ENCODE assay signal across 8 mouse cellular contexts in the genomic region with DNA sequence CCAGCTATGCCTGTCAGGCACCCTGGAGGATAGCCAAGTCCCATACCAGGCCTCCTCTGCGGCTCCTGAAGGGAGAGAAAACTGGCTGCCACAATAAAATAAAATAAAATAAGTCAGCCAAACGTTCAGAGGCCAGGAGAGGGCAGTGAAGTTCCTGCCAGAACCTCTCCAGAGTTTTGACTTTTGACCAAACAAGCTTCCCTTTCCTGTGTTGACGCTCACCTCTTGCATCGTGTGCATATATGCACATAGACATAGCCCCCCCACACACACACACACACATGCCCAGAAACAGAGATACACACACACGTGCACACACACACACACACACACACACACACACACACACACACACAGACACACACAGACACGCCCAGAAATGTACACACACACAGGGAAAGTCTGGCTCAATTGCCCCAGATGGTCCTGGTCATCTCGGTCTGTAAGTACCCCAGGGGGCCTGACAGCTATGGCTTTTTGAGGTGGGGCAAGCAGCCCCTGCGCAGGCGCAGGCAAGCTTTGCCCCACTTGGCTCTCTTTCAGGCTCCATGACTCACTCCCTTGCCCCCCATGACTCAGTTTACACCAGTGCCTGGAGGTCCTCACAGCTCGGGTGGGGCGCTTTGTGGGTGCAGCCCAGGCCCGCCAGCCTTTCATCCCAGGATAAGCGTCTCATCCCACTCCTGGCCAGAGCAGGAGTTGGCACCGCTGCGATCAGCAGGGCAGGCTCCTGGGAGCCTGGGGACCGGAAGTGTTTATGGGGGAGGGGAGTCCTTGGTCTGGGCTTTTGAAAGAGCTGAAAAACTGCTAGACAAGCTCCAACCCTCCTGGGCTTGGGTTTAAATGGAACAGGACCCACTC. TPM values are rescaled to one million over a fixed set of nuclear protein-coding genes. Genes with fewer than 3 reads are reported as not detected.
DNase-seq lines count a peak whose midpoint lies in the region; ATAC-seq lines count a peak whose summit lies in the region.

No protein-coding gene starts in this region.

- peak; percentile 63 for ATAC-seq in embryonic facial prominence, embryonic 11.5 days (replicated peaks; ENCODE audit: insufficient number of reproducible peaks, low FRiP score, low TSS enrichment, low read depth)
- ATAC-seq in midbrain, embryonic 11.5 days (ENCODE audit: low FRiP score): no peak

- WGBS in embryonic facial prominence, embryonic 11.5 days: 6% methylated on average over 16 of the region's 16 CpGs
- WGBS in limb, embryonic 10.5 days: 16% methylated on average over 16 of the region's 16 CpGs
- WGBS in midbrain, embryonic 11.5 days: 11% methylated on average over 16 of the region's 16 CpGs

- no peaks in the 10 kb centered on the region for H3K36me3 ChIP-seq in embryonic facial prominence, embryonic 11.5 days (replicated peaks; ENCODE audit: control insufficient read depth, insufficient read depth, low read depth, low read length)
- peaks cover 9% of the 10 kb centered on the region; the same call in 1 of the 2 replicates for H3K36me3 ChIP-seq in limb, embryonic 10.5 days
- H3K36me3 ChIP-seq in midbrain, embryonic 11.5 days (ENCODE audit: control insufficient read depth, insufficient read depth, low read length): no peaks in the 10 kb centered on the region

- intact Hi-C loops in heart, postnatal 14 days (cut with DNase I): no loop called here

- H3K4me1 ChIP-seq in embryonic facial prominence, embryonic 11.5 days (ENCODE audit: control insufficient read depth, insufficient read depth, low read length): peaks cover 4% of the 10 kb centered on the region; the same call in 1 of the 2 replicates
- H3K4me1 ChIP-seq in limb, embryonic 10.5 days: peaks cover 25% of the 10 kb centered on the region
- peaks cover 7% of the 10 kb centered on the region for H3K4me1 ChIP-seq in midbrain, embryonic 11.5 days (ENCODE audit: control insufficient read depth, insufficient read depth, low read length)

- peak overlapping the region; percentile 64 for H3K4me2 ChIP-seq in embryonic facial prominence, embryonic 11.5 days (ENCODE audit: low read depth, low read length)
- peak overlapping the region; percentile 46 for H3K4me2 ChIP-seq in midbrain, embryonic 11.5 days

- H3K27me3 ChIP-seq in embryonic facial prominence, embryonic 11.5 days (ENCODE audit: control insufficient read depth, insufficient read depth, low read length): no peaks in the 10 kb centered on the region
- H3K27me3 ChIP-seq in limb, embryonic 10.5 days (ENCODE audit: low read depth, poor library complexity, severe bottlenecking): no peaks in the 10 kb centered on the region
- no peaks in the 10 kb centered on the region for H3K27me3 ChIP-seq in midbrain, embryonic 11.5 days (ENCODE audit: control insufficient read depth, insufficient read depth, low read length)

- H3K9ac ChIP-seq in embryonic facial prominence, embryonic 11.5 days (replicated peaks; ENCODE audit: low read length): peak overlapping the region; percentile 51
- peak overlapping the region; percentile 49 for H3K9ac ChIP-seq in midbrain, embryonic 11.5 days (ENCODE audit: low read length)

- no peak overlapping the region for H3K27ac ChIP-seq in embryonic facial prominence, embryonic 11.5 days (replicated peaks; ENCODE audit: low read depth, low read length)
- H3K27ac ChIP-seq in limb, embryonic 10.5 days: peak overlapping the region; percentile 90
- H3K27ac ChIP-seq in midbrain, embryonic 11.5 days (ENCODE audit: low read depth, low read length): no peak overlapping the region

- H3K4me3 ChIP-seq in embryonic facial prominence, embryonic 11.5 days (ENCODE audit: low read depth, low read length): peak overlapping the region; percentile 17
- H3K4me3 ChIP-seq in limb, embryonic 10.5 days: peak overlapping the region; percentile 52
- H3K4me3 ChIP-seq in midbrain, embryonic 11.5 days (ENCODE audit: low read depth, low read length): peak overlapping the region; percentile 20; the same call in 1 of the 2 replicates

- H3K9me3 ChIP-seq in embryonic facial prominence, embryonic 11.5 days (replicated peaks; ENCODE audit: control insufficient read depth, low read length): no peaks in the 10 kb centered on the region
- H3K9me3 ChIP-seq in limb, embryonic 10.5 days (replicated peaks): no peaks in the 10 kb centered on the region
- H3K9me3 ChIP-seq in midbrain, embryonic 11.5 days (ENCODE audit: control insufficient read depth, low read length): no peaks in the 10 kb centered on the region

- DNase-seq in B cell, adult 2 months: peak; percentile 55 to 56
- peak; percentile 78 for DNase-seq in R1 (ENCODE audit: low read depth, low spot score)
- peak; percentile 68 for DNase-seq in embryonic facial prominence, embryonic 11.5 days (ENCODE audit: low spot score)
- peak; percentile 52 to 71 for DNase-seq in heart, postnatal 14 days
- DNase-seq in limb, embryonic 10.5 days (ENCODE audit: low spot score): peak; percentile 67
- DNase-seq in midbrain, embryonic 11.5 days (ENCODE audit: low spot score, missing footprints): peak; percentile 89
- peak; percentile 47 to 67 for DNase-seq in thymus, adult 18-20 months
- no peak for DNase-seq in left cerebral cortex, adult 11 months (ENCODE audit: low spot score)

RNA-seq across cellular contexts. Expression of gene AI837181, which starts 8.3 kb away (rescaled TPM):
- 33.2 and 36.7 TPM in 2 replicates for polyA plus RNA-seq in embryonic facial prominence, embryonic 11.5 days (2014; fragmentation: Nextera tagmentation; extraction: Ambion mirVana)
- total RNA-seq in heart, postnatal 14 days (2021): 10 to 100 TPM; 39.9 to 41.9 TPM
- 59.7 and 68.8 TPM in 2 replicates for polyA plus RNA-seq in limb, embryonic 10.5 days (2016; fragmentation: Nextera tagmentation; extraction: Ambion mirVana)
- 31.6 and 33.1 TPM in 2 replicates for polyA plus RNA-seq in midbrain, embryonic 11.5 days (2014; fragmentation: Nextera tagmentation; extraction: Ambion mirVana)

RNA-seq across cellular contexts. Expression of gene Drap1, which starts 8.4 kb away (rescaled TPM):
- polyA plus RNA-seq in embryonic facial prominence, embryonic 11.5 days (2014; fragmentation: Nextera tagmentation; extraction: Ambion mirVana): 204 and 213 TPM in 2 replicates
- 100 to 1,000 TPM; 252 to 264 TPM for total RNA-seq in heart, postnatal 14 days (2021)
- polyA plus RNA-seq in limb, embryonic 10.5 days (2016; fragmentation: Nextera tagmentation; extraction: Ambion mirVana): 224 and 246 TPM in 2 replicates
- 187 and 204 TPM in 2 replicates for polyA plus RNA-seq in midbrain, embryonic 11.5 days (2014; fragmentation: Nextera tagmentation; extraction: Ambion mirVana)

RNA-seq across cellular contexts. Expression of gene Fosl1, which starts 14.1 kb away (rescaled TPM):
- polyA plus RNA-seq in embryonic facial prominence, embryonic 11.5 days (2014; fragmentation: Nextera tagmentation; extraction: Ambion mirVana): not detected in 2 replicates
- not detected for total RNA-seq in heart, postnatal 14 days (2021)
- polyA plus RNA-seq in limb, embryonic 10.5 days (2016; fragmentation: Nextera tagmentation; extraction: Ambion mirVana): not detected in 2 replicates
- polyA plus RNA-seq in midbrain, embryonic 11.5 days (2014; fragmentation: Nextera tagmentation; extraction: Ambion mirVana): not detected in 2 replicates

RNA-seq across cellular contexts. Expression of gene Ccdc85b, which starts 24.5 kb away (rescaled TPM):
- polyA plus RNA-seq in embryonic facial prominence, embryonic 11.5 days (2014; fragmentation: Nextera tagmentation; extraction: Ambion mirVana): 7.5 and 7.8 TPM in 2 replicates
- 10 to 100 TPM in 1 of 2 experiments, 1 to 10 TPM in 1; 10.0 to 11.2 TPM for total RNA-seq in heart, postnatal 14 days (2021)
- 8.9 and 9.7 TPM in 2 replicates for polyA plus RNA-seq in limb, embryonic 10.5 days (2016; fragmentation: Nextera tagmentation; extraction: Ambion mirVana)
- 6.9 and 7.8 TPM in 2 replicates for polyA plus RNA-seq in midbrain, embryonic 11.5 days (2014; fragmentation: Nextera tagmentation; extraction: Ambion mirVana)

RNA-seq across cellular contexts. Expression of gene Fibp, which starts 27.2 kb away (rescaled TPM):
- polyA plus RNA-seq in embryonic facial prominence, embryonic 11.5 days (2014; fragmentation: Nextera tagmentation; extraction: Ambion mirVana): 105 and 115 TPM in 2 replicates
- total RNA-seq in heart, postnatal 14 days (2021): 10 to 100 TPM; 55.7 to 63.2 TPM
- 111 and 132 TPM in 2 replicates for polyA plus RNA-seq in limb, embryonic 10.5 days (2016; fragmentation: Nextera tagmentation; extraction: Ambion mirVana)
- 98.3 and 103 TPM in 2 replicates for polyA plus RNA-seq in midbrain, embryonic 11.5 days (2014; fragmentation: Nextera tagmentation; extraction: Ambion mirVana)
